Mouse (Mus musculus): ENCODE measurements at regions not wholly inside any gene's neighbourhood (a gene's known extent, or its start where the extent isn't known, plus 50 kb on each side); places are given as distances from the start of the nearest gene placed in this dataset.

DNA sequence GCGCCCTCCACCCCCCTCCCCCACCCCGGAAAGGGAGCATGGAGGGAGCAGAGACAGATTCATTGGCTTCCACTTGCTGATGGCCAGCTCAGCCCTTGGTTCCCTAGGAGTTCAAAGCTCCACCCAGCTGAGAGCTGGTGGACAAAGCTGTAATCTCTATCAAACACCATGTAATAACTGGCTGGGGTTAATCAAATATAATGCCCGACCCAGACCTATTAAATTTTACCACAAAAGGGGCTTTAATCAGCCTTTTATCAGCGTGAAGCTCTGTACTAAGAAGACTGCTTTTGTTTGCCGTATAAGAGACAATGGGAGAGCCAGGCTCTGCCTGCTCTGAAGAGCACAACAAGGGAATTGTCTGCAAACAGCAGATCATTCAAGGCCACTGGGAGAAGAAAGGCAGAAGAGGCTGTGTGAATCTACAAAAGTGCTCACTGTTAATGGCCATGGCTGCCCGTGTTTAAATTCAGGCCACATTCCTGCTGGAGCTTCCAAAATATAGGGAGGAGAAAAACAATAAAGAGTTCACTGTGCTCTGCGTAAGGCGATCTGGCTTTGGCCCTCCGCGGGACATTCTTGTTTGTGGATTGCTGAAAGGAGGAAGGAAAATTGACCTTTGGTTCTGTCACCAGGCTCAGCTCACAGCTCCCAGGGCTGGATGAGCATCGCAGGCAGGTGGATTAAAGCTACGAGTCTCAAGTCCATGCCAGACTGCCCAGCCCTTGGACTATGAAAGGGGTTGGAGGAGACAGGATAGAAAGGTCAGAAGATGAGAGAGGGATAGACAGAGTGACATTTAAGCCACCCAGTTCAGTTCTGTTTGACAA lies 114.4 kb upstream of the Foxn2 start:
- Histone ChIP-seq H3K36me3 (no peaks in the 10 kb centered on the region), H3K9me3 (no peaks in the 10 kb centered on the region), H3K4me2 (replicated peaks) (no peak overlapping the region), H3K4me3 (replicated peaks) (no peak overlapping the region), H3K9ac (no peak overlapping the region), H3K4me1 (replicated peaks) (0 out of 2 replicates have a peak, but pooled peaks cover 5% of the 10 kb centered on the region), H3K27me3 (replicated peaks) (no peaks in the 10 kb centered on the region), H3K27ac (no peak overlapping the region)
- 34% methylated on average over 12 of the region's 12 CpGs for WGBS
- peak; percentile 75 for ATAC-seq

DNA sequence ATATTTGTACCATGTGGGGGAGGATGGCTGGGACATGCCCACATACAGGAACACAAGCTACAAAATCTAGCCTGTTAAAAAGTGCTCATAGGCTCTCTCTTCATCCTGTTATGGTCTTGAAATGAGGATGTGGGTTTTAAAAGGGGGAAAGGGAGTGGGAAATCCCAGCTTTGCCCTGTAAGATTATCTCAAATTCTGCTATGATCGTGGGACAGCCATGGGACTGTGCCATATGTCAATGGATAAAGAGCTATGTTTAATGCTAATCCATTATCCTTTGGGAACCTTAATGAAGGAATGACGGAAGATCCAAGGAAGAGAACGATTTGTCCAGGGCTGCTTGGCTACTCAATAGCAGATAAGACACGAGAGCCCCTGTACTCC lies 113.8 kb upstream of the Foxn2 start:
- no peak overlapping the region for H3K27ac ChIP-seq
- H3K4me1 ChIP-seq (replicated peaks), result 0 out of 2 replicates have a peak, but pooled peaks cover 5% of the 10 kb centered on the region
- 75% methylated on average over 4 of the region's 4 CpGs for WGBS
- no peaks in the 10 kb centered on the region for H3K27me3 ChIP-seq (replicated peaks)
- no peaks in the 10 kb centered on the region for H3K36me3 ChIP-seq
- no peaks in the 10 kb centered on the region for H3K9me3 ChIP-seq
- H3K4me2 ChIP-seq (replicated peaks), result no peak overlapping the region
- no peak overlapping the region for H3K4me3 ChIP-seq (replicated peaks)
- no peak overlapping the region for H3K9ac ChIP-seq
- no peak for ATAC-seq

DNA sequence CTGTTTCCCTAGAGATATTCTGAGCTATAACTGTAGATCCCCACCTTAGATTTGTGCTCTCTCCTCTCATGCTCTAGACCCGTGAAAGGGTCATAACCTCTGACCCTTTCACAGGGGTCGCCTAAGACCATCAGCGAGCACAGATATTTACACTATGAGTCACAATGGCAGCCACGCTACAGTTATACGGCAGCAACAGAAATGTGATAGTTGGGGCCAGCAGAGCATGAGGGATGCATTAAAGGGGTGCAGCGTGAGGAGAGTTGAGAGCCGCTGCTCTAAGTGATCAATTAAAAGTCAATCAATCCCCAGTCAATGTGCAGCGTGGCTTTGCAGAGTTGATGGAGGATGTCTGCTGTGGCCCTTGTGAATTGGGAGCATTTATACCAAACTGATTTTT lies 112.7 kb upstream of the Foxn2 start:
- H3K27me3 ChIP-seq (replicated peaks), result no peaks in the 10 kb centered on the region
- H3K27ac ChIP-seq, result no peak overlapping the region
- 0 out of 2 replicates have a peak, but pooled peaks cover 5% of the 10 kb centered on the region for H3K4me1 ChIP-seq (replicated peaks)
- no peaks in the 10 kb centered on the region for H3K9me3 ChIP-seq
- no peak overlapping the region for H3K4me3 ChIP-seq (replicated peaks)
- H3K36me3 ChIP-seq, result no peaks in the 10 kb centered on the region
- 49% methylated on average over 8 of the region's 8 CpGs for WGBS
- no peak for ATAC-seq
- H3K9ac ChIP-seq, result no peak overlapping the region
- no peak overlapping the region for H3K4me2 ChIP-seq (replicated peaks)

DNA sequence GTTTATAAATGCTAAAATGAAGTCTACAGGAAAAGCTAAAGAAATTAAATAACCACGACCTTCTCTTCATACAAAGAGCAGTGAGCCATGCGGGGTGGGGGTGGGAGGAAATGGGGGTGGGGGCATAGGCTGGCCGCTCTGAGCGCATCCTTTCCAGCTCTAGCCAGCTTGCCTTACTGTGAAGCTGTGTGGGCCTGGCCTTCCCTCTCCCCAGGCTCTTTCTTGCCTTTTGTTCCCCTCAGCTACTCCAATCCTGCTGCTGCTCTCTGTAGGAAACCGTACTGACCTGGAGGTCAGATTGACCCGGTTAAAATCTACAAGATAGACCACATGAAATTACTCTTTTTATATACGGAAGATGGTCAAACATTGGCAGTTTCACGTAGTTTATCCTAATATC lies 111.7 kb upstream of the Foxn2 start:
- no peaks in the 10 kb centered on the region for H3K27me3 ChIP-seq (replicated peaks)
- no peaks in the 10 kb centered on the region for H3K9me3 ChIP-seq
- H3K27ac ChIP-seq, result no peak overlapping the region
- no peaks in the 10 kb centered on the region for H3K36me3 ChIP-seq
- H3K4me3 ChIP-seq (replicated peaks), result no peak overlapping the region
- no peak overlapping the region for H3K9ac ChIP-seq
- no peak for ATAC-seq
- 33% methylated on average over 8 of the region's 8 CpGs for WGBS
- H3K4me1 ChIP-seq (replicated peaks), result 0 out of 2 replicates have a peak, but pooled peaks cover 5% of the 10 kb centered on the region
- no peak overlapping the region for H3K4me2 ChIP-seq (replicated peaks)

DNA sequence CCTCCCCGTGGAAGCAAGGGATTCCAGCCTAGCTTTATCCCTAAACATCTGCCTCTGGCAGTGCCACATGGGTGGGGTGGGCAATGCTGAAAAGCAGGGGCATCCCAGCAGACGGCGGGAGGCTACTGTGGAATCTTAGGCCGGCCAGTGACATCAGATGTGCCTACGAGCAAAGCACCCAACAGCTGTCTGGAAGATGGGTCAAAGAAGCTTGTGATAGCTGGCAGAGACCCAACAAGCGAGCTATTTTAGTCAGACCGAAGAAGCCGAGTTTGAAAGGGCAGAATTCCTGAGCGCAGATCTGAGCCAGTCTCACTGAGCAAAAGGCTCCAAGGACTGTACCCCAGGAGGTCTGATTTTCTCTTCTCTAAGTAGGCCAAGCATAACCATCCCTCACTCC lies 110.8 kb upstream of the Foxn2 start:
- 54% methylated on average over 9 of the region's 9 CpGs for WGBS
- ATAC-seq, result no peak

DNA sequence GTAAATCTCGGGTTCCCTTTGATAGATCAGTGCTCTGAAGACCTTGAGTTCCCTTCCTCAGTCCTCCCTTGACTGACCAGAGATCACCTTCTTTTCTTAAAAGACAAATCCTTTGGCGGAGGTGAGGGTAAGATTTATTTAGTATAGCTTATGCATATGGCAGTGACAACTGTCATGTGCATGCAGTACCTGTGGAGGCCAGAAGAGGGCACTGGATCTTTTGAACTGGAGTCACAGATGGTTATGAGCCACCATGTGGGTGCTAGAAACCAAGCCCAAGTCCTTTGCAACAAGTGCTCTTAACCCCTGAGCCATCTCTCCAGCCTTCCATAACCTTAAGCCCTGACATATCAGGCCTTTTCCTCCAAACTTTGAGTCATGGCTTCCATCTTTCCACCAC lies 110.4 kb upstream of the Foxn2 start:
- H3K36me3 ChIP-seq, result no peaks in the 10 kb centered on the region
- H3K4me3 ChIP-seq (replicated peaks), result no peak overlapping the region
- H3K27me3 ChIP-seq (replicated peaks), result no peaks in the 10 kb centered on the region
- no peak for ATAC-seq
- 86% methylated on average over 2 of the region's 2 CpGs for WGBS
- H3K27ac ChIP-seq, result no peak overlapping the region
- no peak overlapping the region for H3K4me2 ChIP-seq (replicated peaks)
- no peaks in the 10 kb centered on the region for H3K9me3 ChIP-seq
- 0 out of 2 replicates have a peak, but pooled peaks cover 5% of the 10 kb centered on the region for H3K4me1 ChIP-seq (replicated peaks)
- H3K9ac ChIP-seq, result no peak overlapping the region

More for the DNA sequence above, 110.8 kb upstream of the Foxn2 start:
- no peak overlapping the region for H3K4me2 ChIP-seq (replicated peaks)
- no peaks in the 10 kb centered on the region for H3K36me3 ChIP-seq
- no peaks in the 10 kb centered on the region for H3K9me3 ChIP-seq
- no peak overlapping the region for H3K27ac ChIP-seq
- H3K4me3 ChIP-seq (replicated peaks), result no peak overlapping the region
- H3K27me3 ChIP-seq (replicated peaks), result no peaks in the 10 kb centered on the region
- no peak overlapping the region for H3K9ac ChIP-seq
- 0 out of 2 replicates have a peak, but pooled peaks cover 5% of the 10 kb centered on the region for H3K4me1 ChIP-seq (replicated peaks)

DNA sequence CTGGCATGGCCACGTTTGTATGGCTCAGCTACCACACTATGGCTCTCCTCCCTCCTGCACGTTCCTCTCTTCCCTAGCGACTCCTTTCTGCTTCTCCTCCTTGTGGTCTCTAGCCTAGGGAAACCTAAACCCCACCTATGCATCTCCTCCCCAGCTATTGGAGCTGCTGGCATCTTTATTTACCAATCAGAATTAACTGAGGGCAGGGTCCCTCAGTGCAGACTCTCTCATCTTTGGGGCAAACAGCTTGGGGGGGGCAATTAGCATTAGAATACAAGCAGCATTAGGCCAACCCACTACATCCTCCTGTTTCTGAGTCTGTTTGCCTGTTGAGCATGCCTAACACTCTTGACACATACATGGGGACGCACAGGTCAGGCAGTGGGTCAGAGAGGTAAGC lies 106.7 kb upstream of the Foxn2 start:
- Histone ChIP-seq H3K36me3 (no peaks in the 10 kb centered on the region), H3K27me3 (replicated peaks) (no peaks in the 10 kb centered on the region), H3K9ac (no peak overlapping the region), H3K27ac (no peak overlapping the region), H3K4me3 (replicated peaks) (no peak overlapping the region), H3K9me3 (no peaks in the 10 kb centered on the region), H3K4me2 (replicated peaks) (no peak overlapping the region), H3K4me1 (replicated peaks) (0 out of 2 replicates have a peak, but pooled peaks cover 1% of the 10 kb centered on the region)
- WGBS, result 51% methylated on average over 4 of the region's 4 CpGs
- ATAC-seq, result no peak

DNA sequence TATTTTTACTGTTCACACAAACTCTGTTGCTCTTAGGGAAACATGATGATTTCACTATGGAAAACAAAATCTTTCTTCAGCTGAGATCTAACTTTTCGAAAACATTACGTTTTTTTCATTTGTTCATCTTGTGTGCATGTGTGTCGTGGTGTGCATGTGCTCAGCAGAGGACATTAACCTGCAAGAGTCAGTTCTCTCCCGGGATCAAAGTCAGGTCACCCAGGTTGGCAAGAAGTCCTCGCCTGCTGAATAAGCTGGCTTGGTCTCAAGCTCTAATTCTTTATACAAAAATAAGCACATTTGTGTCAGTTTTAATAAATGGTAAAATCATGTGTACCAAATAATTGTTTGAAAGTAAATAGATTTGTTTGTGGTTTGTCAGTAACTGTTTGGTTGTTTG lies 105.2 kb upstream of the Foxn2 start:
- no peaks in the 10 kb centered on the region for H3K9me3 ChIP-seq
- H3K9ac ChIP-seq, result no peak overlapping the region
- no peak overlapping the region for H3K4me3 ChIP-seq (replicated peaks)
- 82% methylated on average over 5 of the region's 5 CpGs for WGBS
- no peak for ATAC-seq
- H3K4me2 ChIP-seq (replicated peaks), result no peak overlapping the region
- no peaks in the 10 kb centered on the region for H3K36me3 ChIP-seq
- no peaks in the 10 kb centered on the region for H3K4me1 ChIP-seq (replicated peaks)
- H3K27ac ChIP-seq, result no peak overlapping the region
- H3K27me3 ChIP-seq (replicated peaks), result no peaks in the 10 kb centered on the region

DNA sequence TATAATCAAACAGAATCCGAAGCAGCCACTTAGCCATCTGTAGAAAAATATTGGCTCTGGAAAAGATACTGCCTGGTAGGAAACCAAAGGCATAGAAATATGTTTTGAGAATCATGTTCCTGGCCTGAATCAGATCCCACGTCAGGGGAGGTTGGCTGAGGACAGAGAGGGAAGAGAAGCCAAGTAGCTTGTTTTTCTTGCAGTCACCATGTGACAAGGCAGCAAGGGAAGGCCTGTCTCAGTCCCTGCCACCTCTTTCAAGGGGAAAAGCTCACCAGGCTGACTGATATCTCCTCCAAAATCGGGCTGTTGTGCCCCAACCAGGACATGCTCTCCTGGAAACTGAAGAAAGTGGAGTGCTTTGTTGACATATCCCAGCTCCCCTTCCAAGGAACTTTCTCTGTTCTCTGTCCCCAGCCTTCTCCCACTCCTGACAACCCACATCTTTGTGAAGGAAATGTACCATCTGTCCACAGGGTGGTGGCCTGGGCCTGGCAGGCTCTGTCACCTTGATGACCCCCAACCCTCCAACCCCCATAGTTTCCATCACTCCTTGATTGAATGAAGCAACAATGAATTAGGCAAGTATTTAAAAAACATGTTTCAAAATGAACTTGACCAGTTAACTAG lies 104.3 kb upstream of the Foxn2 start:
- WGBS, result 52% methylated on average over 3 of the region's 3 CpGs

DNA sequence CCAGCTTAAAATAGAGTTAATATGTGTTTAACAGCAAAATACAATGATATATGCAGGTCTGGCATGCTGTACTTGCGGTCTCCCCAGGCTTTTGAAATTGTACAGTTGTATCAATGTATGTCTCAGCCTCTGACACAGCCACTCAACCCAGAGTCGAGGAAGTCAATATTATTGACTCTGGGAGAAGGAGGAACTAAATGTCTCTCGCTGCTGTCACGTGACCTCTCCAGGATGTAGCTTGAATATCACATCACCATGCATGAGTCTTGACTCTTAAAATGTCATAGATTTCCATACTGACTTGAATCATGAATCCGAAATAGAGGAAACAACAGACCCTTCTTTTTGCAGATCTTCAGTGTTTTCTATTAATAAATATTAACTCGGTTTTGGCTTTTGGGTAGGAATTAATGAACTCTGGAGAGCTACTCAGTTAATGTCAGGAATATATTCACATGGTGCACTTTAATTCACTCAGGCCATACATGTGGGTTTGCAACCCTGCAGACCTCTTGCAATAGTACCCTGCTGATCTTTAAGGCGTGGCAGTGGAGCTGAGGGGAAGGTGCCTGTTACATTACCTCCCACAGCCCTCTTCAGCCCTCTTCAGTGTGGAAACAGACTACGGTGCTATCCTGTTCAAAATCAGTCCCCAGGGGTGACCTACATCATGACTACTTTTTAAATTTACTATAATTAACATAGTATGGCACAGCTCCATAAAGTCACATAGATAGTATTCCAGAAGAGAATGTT lies 102.7 kb upstream of the Foxn2 start:
- H3K4me2 ChIP-seq (replicated peaks), result no peak overlapping the region
- no peaks in the 10 kb centered on the region for H3K9me3 ChIP-seq
- no peak for ATAC-seq
- no peaks in the 10 kb centered on the region for H3K4me1 ChIP-seq (replicated peaks)
- H3K36me3 ChIP-seq, result no peaks in the 10 kb centered on the region
- WGBS, result 74% methylated on average over 8 of the region's 8 CpGs
- no peak overlapping the region for H3K27ac ChIP-seq
- H3K9ac ChIP-seq, result no peak overlapping the region
- no peaks in the 10 kb centered on the region for H3K27me3 ChIP-seq (replicated peaks)
- no peak overlapping the region for H3K4me3 ChIP-seq (replicated peaks)

More for the DNA sequence above, 104.3 kb upstream of the Foxn2 start:
- Histone ChIP-seq H3K4me3 (replicated peaks) (no peak overlapping the region), H3K27me3 (replicated peaks) (no peaks in the 10 kb centered on the region), H3K9ac (no peak overlapping the region), H3K27ac (no peak overlapping the region), H3K36me3 (no peaks in the 10 kb centered on the region), H3K4me1 (replicated peaks) (no peaks in the 10 kb centered on the region), H3K9me3 (no peaks in the 10 kb centered on the region), H3K4me2 (replicated peaks) (no peak overlapping the region)
- ATAC-seq, result no peak

DNA sequence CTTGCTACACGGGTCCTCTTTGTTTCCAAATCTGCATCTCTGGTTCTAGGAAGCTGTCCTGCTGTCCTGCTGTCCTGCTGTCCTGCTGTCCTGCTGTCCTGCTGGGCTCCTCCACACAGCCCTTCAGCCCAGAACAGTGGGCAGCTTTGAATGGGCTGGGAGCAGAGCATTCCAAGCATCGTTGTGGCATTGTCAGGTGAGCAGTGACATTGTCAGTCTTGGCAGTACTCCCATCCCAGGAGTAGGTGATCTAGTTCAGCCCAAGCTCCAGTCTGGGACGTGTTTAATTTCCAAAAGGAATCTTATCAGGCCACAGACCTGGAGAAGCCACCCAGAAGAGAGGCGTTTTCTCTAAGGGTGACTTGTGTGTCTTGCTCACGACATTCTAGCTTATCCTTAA lies 99.4 kb upstream of the Foxn2 start:
- Histone ChIP-seq H3K9ac (no peak overlapping the region), H3K4me2 (replicated peaks) (no peak overlapping the region), H3K36me3 (no peaks in the 10 kb centered on the region), H3K27me3 (replicated peaks) (no peaks in the 10 kb centered on the region), H3K27ac (no peak overlapping the region), H3K4me1 (replicated peaks) (no peaks in the 10 kb centered on the region), H3K9me3 (no peaks in the 10 kb centered on the region), H3K4me3 (replicated peaks) (no peak overlapping the region)
- 69% methylated on average over 5 of the region's 5 CpGs for WGBS
- no peak for ATAC-seq

DNA sequence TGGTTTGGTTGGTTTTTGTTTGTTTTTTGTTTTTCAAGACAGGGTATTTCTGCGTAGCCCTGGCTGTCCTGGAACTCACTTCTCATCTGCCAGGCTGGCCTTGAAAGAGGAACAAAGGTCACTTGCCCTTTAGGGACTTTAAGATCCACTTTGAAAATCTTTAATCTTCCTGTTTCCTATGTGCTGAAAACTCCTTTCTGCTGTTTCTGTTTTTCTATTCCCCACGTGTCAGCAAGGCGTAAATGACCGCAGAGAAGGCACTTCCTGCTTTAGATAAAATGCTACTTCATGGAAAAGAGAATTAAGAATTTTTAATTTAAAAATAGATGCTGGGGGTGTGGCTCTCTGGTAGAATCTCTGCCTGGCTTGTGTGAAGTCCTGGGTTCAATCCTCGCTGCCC lies 98.9 kb upstream of the Foxn2 start:
- WGBS, result 74% methylated on average over 5 of the region's 5 CpGs
- Histone ChIP-seq H3K27ac (no peak overlapping the region), H3K36me3 (no peaks in the 10 kb centered on the region), H3K27me3 (replicated peaks) (no peaks in the 10 kb centered on the region), H3K9ac (no peak overlapping the region), H3K4me3 (replicated peaks) (no peak overlapping the region), H3K4me1 (replicated peaks) (no peaks in the 10 kb centered on the region), H3K9me3 (no peaks in the 10 kb centered on the region), H3K4me2 (replicated peaks) (no peak overlapping the region)
- ATAC-seq, result no peak
